Mouse (Mus musculus): ENCODE measurements around the gene Dab1. TPM values are rescaled to one million over a fixed set of nuclear protein-coding genes. Genes with fewer than 3 reads are reported as not detected.

Dab1 gene
- total RNA-seq, 2 experiments from 2014 or later: 103 to 134 TPM

DNA sequence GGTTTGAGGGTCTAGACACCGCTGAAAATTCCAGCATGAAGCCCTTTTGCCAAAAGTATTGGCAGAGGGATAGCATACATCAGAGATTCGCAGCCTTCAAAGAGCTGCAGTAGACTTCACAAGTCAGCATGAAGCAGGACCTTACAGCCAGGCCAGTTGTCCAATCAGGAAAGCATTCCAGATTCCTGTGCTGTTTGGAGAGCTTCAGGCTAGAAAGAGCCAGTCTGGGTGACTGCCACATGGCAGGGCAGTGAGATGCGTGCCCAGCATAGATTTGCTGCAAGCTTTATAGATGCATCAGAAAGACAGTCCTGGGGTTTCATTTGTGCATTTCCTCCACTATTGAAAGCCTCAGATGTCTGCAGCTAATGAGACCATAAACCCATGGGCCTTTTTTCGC lies 66.0 kb downstream of the Dab1 start:
- intact Hi-C loops (cut with DNase I): no loop called here

DNA sequence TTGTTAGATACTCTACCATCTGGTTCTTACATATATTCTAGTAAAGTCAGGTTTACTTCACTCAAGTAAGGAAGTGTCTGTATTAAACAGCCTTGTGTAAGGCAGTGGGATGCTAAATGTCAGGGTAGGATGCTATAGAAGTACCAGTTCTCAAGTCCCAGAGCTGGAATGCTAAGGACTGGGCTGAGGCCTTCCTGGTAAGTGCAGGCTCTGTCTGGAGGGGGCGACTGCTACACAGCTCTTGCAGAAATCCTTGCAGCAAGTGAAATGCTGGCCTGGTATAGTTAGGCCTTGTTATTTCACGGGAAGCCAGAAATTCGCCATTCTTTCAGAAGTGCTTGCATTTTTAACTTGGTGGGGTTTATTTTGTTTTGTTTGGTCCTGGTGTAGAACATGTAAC lies 72.6 kb downstream of the Dab1 start:
- no peak for DNase-seq (ENCODE audit: low spot score in 2 of 2)
- intact Hi-C loops (cut with DNase I): no loop called here

More for the DNA sequence above, 66.0 kb downstream of the Dab1 start:
- DNase-seq (ENCODE audit: low spot score in 2 of 2): no peak

GRCm38 (mm10) chr4:103699755-103700154 lies 80.6 kb downstream of the Dab1 start:
- intact Hi-C loops (cut with DNase I): loop anchor here (5.0 kb wide), 1 partner anchor 668 kb away; no protein-coding TSS in a partner anchor
- DNase-seq (ENCODE audit: low spot score in 2 of 2): no peak

DNA sequence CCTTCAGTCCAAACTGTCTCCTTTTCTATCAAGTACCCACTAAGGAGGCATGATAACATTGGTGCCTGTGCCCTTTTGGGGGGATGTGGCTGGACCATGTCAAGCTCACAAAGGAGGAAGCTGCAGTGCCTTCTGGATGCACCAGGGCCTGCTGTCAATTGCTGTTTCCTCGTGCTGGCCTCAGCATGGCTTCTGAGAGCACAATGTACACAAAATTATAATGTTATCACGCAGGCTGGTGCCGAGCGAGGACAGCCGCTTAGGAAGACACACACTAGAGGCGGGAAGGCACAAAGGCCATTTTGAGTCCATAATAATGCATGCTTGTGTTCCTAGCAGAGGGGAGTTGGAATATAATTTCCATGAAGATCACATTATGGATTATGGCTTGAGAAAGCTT lies 81.2 kb downstream of the Dab1 start:
- no peak for DNase-seq (ENCODE audit: low spot score in 2 of 2)
- intact Hi-C loops (cut with DNase I): loop anchor here (5.0 kb wide), 1 partner anchor 667 kb away; no protein-coding TSS in a partner anchor

DNA sequence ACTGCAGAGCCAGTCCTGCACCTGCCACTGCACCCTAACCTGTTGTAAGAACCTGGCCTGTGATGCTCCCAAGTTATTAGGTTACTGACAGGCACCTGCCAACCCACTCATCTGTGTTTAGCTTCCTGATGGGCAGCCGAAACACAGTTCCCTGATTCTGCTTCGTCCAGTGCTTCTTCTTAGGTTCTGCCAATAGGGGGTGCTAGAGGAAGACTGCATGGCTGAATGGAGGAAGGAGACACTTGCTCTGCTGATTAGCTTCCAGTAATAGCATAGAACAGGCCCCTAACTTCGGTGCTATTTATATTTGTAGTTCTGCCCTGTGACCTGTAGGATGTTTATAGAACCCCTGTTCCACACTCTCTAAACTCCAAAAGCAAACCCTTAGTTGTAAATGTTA lies 83.0 kb downstream of the Dab1 start:
- DNase-seq (ENCODE audit: low spot score in 2 of 2): no peak
- intact Hi-C loops (cut with DNase I): loop anchor here (5.0 kb wide), 1 partner anchor 665 kb away; no protein-coding TSS in a partner anchor

DNA sequence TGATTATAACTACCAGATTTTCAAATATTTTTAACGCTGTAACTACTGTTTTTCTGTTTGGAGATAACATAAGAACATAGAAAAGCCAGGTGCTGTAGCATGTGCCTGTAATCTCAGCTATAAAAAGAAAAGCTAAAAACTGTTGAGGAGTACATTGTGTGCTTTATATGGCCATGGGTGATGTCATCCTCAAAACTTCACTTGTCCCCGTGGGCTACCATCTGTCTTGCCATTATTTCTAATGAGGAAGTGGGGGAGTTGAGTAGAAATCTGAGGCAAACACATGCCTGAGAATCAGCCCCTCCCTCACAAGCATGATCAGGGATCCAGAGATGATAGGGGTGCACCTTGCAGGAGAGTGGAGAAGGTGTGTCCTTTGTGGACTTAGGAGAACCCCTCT lies 85.3 kb downstream of the Dab1 start:
- intact Hi-C loops (cut with DNase I): loop anchor here (5.0 kb wide), 1 partner anchor 663 kb away; no protein-coding TSS in a partner anchor
- DNase-seq (ENCODE audit: low spot score in 2 of 2): no peak

DNA sequence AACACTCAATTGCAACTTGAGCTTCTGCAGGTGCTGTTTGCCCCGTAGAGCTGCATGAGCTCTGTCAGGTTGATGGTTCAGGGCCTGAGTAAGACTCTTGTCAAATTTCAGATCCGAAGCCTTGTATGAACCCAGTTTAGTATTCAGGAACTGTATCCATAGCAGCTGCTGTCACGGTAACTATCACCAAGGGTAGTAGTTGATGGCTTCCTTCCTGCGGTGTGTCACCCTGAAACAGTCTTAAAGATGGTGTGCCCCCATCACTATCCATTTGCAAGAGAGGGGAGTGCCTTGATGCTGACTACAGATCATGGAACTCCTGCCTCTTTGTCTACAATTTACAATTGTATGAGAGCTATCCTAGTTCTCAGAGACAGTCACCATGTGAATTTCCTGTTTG lies 87.3 kb downstream of the Dab1 start:
- no peak for DNase-seq (ENCODE audit: low spot score in 2 of 2)
- intact Hi-C loops (cut with DNase I): no loop called here

DNA sequence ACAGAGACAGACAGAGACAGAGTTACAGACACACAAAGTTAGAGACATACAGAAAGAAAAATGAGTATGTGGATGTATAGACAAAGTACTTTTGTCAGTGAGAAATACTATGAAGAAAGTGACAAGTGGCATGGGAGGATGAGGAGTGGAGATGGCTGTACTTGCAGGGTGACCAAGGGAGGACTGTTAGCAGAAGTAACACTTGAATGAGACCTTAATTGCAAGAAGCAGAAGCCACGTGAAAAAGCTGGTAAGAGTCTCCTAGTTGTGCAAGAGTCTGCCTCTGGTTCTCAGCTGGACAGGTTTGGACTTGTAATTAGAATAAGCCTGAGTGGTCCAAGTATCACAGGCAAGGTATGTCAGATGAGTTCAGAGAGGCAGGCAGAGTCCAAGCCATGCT lies 88.0 kb downstream of the Dab1 start:
- intact Hi-C loops (cut with DNase I): no loop called here
- no peak for DNase-seq (ENCODE audit: low spot score in 2 of 2)

GRCm38 (mm10) chr4:103711353-103711752 lies 92.2 kb downstream of the Dab1 start:
- intact Hi-C loops (cut with DNase I): no loop called here
- no peak for DNase-seq (ENCODE audit: low spot score in 2 of 2)

- DNase-seq (ENCODE audit: low spot score in 2 of 2): no peak
- intact Hi-C loops (cut with DNase I): no loop called here
Measured at GRCm38 (mm10) chr4:103713921-103714320, 94.8 kb downstream of the Dab1 start.

DNA sequence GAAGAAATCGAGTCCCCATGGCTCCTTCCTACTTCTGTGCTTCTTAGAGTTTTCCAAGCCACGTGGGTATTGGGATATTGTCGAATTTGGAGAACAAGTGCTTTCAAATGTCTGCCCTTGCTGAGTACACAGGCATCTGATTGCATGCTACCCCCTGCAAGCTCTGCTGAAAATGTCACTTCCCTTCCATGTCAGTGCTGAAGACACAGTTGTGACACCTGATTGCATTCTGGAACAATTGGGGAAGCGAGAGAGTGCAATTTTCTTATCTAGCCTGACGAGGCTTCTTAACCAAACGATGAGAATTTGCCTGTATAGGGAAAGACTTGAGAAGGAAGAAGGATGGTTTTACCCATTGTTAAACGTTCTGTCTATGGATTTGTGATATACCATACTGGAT lies 95.8 kb downstream of the Dab1 start:
- intact Hi-C loops (cut with DNase I): no loop called here
- no peak for DNase-seq (ENCODE audit: low spot score in 2 of 2)

GRCm38 (mm10) chr4:103715568-103715967 lies 96.4 kb downstream of the Dab1 start:
- intact Hi-C loops (cut with DNase I): no loop called here
- no peak for DNase-seq (ENCODE audit: low spot score in 2 of 2)

DNA sequence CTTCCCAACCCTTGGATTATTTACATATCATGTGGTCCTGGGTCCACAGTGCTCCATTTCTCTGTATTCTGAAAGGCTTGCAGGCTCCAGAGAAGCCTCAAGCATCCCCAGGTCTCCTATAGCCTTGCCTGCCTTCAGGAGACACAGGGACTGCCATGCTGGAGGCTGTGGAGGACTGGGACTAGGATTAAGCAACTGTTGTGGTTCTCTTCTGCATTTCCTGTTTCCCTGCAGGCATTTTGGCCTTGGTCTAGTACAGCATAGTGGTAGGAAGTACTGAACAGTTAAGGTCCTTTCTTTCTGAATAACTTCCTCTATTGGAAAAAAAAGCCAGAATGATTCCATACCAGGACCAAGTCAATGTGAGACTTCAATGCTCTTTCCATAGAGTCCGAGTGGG lies 103.6 kb downstream of the Dab1 start:
- no peak for DNase-seq (ENCODE audit: low spot score in 2 of 2)
- intact Hi-C loops (cut with DNase I): no loop called here

GRCm38 (mm10) chr4:103726486-103726885 lies 107.3 kb downstream of the Dab1 start:
- no peak for DNase-seq (ENCODE audit: low spot score in 2 of 2)
- intact Hi-C loops (cut with DNase I): no loop called here

GRCm38 (mm10) chr4:103737185-103737584 lies 118.0 kb downstream of the Dab1 start:
- intact Hi-C loops (cut with DNase I): no loop called here
- DNase-seq (ENCODE audit: low spot score in 2 of 2): no peak

DNA sequence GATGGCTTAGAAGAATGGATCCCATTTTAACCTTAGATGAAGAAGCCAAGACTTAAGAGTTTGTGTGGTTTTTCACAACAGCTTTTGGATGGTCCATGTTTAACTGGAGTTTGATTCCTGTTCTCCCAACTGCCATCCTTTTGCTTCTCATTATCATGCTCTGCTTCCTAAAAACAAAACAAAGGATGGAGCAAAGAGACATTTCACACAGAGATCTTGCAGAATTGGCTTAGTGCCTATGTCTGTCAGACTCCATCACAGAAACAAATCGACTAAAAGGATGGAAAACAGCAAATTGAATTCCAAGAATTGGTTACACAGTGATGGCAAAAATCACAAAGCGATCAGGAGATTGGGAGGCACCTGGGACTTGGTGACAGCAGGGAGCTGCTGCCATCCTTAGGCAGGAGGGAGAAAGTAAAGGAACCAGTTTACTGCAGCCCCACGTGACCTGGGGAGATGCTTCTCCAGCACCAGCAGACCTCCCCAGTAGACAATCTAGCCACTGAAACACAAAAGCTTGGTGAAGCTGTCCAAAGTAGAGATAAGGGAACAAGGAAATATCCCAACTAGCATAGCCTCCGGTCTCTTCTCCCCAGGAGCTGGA lies 132.2 kb downstream of the Dab1 start:
- DNase-seq (ENCODE audit: low spot score in 2 of 2): no peak
- intact Hi-C loops (cut with DNase I): no loop called here

GRCm38 (mm10) chr4:103754561-103754960 lies 135.4 kb downstream of the Dab1 start:
- intact Hi-C loops (cut with DNase I): no loop called here
- DNase-seq (ENCODE audit: low spot score in 2 of 2): no peak

- intact Hi-C loops (cut with DNase I): no loop called here
- no peak for DNase-seq (ENCODE audit: low spot score in 2 of 2)
Measured at GRCm38 (mm10) chr4:103757241-103757640, 138.1 kb downstream of the Dab1 start.

DNA sequence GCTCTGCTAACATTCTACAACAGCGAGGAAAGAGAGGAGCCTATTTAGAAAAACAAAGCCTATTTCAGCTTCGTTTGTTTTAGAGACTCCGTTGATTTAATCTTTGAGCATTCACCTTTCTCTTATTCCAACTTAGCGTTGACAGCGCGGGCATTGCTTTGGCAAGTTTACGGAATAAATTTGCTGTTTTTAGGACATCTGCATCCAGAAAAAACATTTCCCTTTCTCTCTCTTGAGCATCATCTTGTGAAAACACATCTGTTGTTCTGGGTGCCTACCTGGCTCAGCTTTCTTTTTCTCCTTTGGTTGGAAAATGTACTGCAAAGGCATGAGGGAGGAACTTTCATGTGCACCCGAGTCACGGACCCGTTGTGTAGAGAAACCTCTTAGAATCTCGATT lies 143.3 kb downstream of the Dab1 start:
- no peak for DNase-seq (ENCODE audit: low spot score in 2 of 2)
- intact Hi-C loops (cut with DNase I): no loop called here

- DNase-seq (ENCODE audit: low spot score in 2 of 2): no peak
- intact Hi-C loops (cut with DNase I): no loop called here
Measured at GRCm38 (mm10) chr4:103775712-103776111, 156.6 kb downstream of the Dab1 start.

- DNase-seq (ENCODE audit: low spot score in 2 of 2): no peak
Measured at GRCm38 (mm10) chr4:103781398-103781797, 162.2 kb downstream of the Dab1 start.

More at GRCm38 (mm10) chr4:103781398-103781797, 162.2 kb downstream of the Dab1 start:
- intact Hi-C loops (cut with DNase I): no loop called here
